Comparison of ENCODE assay signal across 22 mouse cellular contexts in genomic region chr3:55887829-55888210, GRCm38 (mm10).
"Had no signal": no experiment of that assay in that cellular context is flagged by ENCODE, and none has a peak within 500 bp of the region (broad histone marks: within the 10 kb centered on the region; RNA-seq: fewer than 3 reads in every experiment).

No protein-coding gene starts in this region.

- H3K36me3 ChIP-seq: limb, embryonic 12.5 days; limb, embryonic 15.5 days; liver, embryonic 15.5 days; lung, embryonic 15.5 days; midbrain, embryonic 13.5 days; neural tube, embryonic 12.5 days; neural tube, embryonic 15.5 days; stomach, embryonic 15.5 days had no signal

- ATAC-seq: intestine, embryonic 16.5 days had no signal

- H3K4me1 ChIP-seq: liver, embryonic 15.5 days; lung, embryonic 15.5 days; neural tube, embryonic 12.5 days; neural tube, embryonic 15.5 days; stomach, embryonic 15.5 days had no signal

- DNase-seq: kidney, adult 2 months; kidney, postnatal 10 days; kidney, postnatal 36 days; layer of hippocampus, postnatal 36 days; lung, postnatal 10 days; lung, postnatal 4 days; right cerebral cortex, adult 18-20 months; right cerebral cortex, postnatal 14 days; right cerebral cortex, postnatal 4 days; spleen, adult 18-20 months; thymus, postnatal 25 days had no signal

- H3K27me3 ChIP-seq: limb, embryonic 12.5 days; limb, embryonic 15.5 days; liver, embryonic 15.5 days; lung, embryonic 15.5 days; midbrain, embryonic 13.5 days; neural tube, embryonic 12.5 days; neural tube, embryonic 15.5 days; stomach, embryonic 15.5 days had no signal

- H3K27ac ChIP-seq: left cerebral cortex, adult 2 months; limb, embryonic 12.5 days; limb, embryonic 15.5 days; liver, embryonic 15.5 days; lung, embryonic 15.5 days; midbrain, embryonic 13.5 days; neural tube, embryonic 12.5 days; neural tube, embryonic 15.5 days; stomach, embryonic 15.5 days had no signal

- H3K9ac ChIP-seq: limb, embryonic 12.5 days; limb, embryonic 15.5 days; liver, embryonic 15.5 days; lung, embryonic 15.5 days; midbrain, embryonic 13.5 days; neural tube, embryonic 12.5 days; neural tube, embryonic 15.5 days; stomach, embryonic 15.5 days had no signal

- H3K4me3 ChIP-seq: left cerebral cortex, adult 2 months; limb, embryonic 12.5 days; limb, embryonic 15.5 days; liver, embryonic 15.5 days; lung, embryonic 15.5 days; midbrain, embryonic 13.5 days; neural tube, embryonic 12.5 days; neural tube, embryonic 15.5 days; stomach, embryonic 15.5 days had no signal

- H3K4me2 ChIP-seq: limb, embryonic 12.5 days; limb, embryonic 15.5 days; liver, embryonic 11.5 days; liver, embryonic 15.5 days; lung, embryonic 15.5 days; midbrain, embryonic 13.5 days; neural tube, embryonic 12.5 days; neural tube, embryonic 15.5 days; stomach, embryonic 15.5 days had no signal

- H3K9me3 ChIP-seq: limb, embryonic 12.5 days; limb, embryonic 15.5 days; liver, embryonic 15.5 days; lung, embryonic 15.5 days; midbrain, embryonic 13.5 days; neural tube, embryonic 12.5 days; neural tube, embryonic 15.5 days; stomach, embryonic 15.5 days had no signal
